Mouse (Mus musculus) thymus, adult 2 months (tissue): ENCODE results near the gene Gstp2.

Experiments used
- CTCF ChIP-seq: fragments of 200-500 bp; IDR thresholded peaks from 2 replicates; pipeline ENCODE4 v1.5.1; 2012; ENCODE audit warnings: mild to moderate bottlenecking, control low read depth, low read length, moderate library complexity, borderline replicate concordance; ENCODE audit not compliant: control insufficient read depth, poor library complexity, insufficient read depth; ENCODE audit errors: extremely low read depth
- POLR2A ChIP-seq: fragments of 200-500 bp; IDR thresholded peaks from 2 replicates; pipeline ENCODE4 v1.6.1; 2012; ENCODE audit warnings: mild to moderate bottlenecking, low read length, control low read depth, moderate library complexity; ENCODE audit not compliant: control insufficient read depth, poor library complexity, insufficient read depth; ENCODE audit errors: extremely low read depth

- TF ChIP-seq CTCF (no peak), POLR2A (no peak)
Observed at GRCm38 (mm10) chr19:4055216-4055946, 9.6 kb upstream of the Gstp2 start.
